Mouse (Mus musculus): Measurements from ENCODE around the gene Cdc37. TPM values are rescaled to one million over a fixed set of nuclear protein-coding genes. Genes with fewer than 3 reads are reported as not detected.

Gene Cdc37
- total RNA-seq, 4 experiments from 2014 or later, result 95.0 to 132 (median 111) TPM

- DNase-seq (ENCODE audit: low spot score in 2 of 2), result no peak
These were observed 17.6 kb upstream of the Cdc37 start for GRCm38 (mm10) chr9:21167140-21168097.

GRCm38 (mm10) chr9:21166516-21166915, 16.7 kb upstream of the Cdc37 start:
- no peak for DNase-seq (ENCODE audit: low spot score in 2 of 2)

GRCm38 (mm10) chr9:21165952-21166451, 16.2 kb upstream of the Cdc37 start:
- no peak for DNase-seq (ENCODE audit: low spot score in 2 of 2)

GRCm38 (mm10) chr9:21165041-21165951, 15.5 kb upstream of the Cdc37 start, which contains the start of gene Pde4a:
Gene Pde4a (plus strand): TSS chr9:21165714.
- DNase-seq (ENCODE audit: low spot score in 2 of 2), result no peak

- no peak for DNase-seq (ENCODE audit: low spot score in 2 of 2)
These were observed 14.3 kb upstream of the Cdc37 start for GRCm38 (mm10) chr9:21164072-21164471.

DNA sequence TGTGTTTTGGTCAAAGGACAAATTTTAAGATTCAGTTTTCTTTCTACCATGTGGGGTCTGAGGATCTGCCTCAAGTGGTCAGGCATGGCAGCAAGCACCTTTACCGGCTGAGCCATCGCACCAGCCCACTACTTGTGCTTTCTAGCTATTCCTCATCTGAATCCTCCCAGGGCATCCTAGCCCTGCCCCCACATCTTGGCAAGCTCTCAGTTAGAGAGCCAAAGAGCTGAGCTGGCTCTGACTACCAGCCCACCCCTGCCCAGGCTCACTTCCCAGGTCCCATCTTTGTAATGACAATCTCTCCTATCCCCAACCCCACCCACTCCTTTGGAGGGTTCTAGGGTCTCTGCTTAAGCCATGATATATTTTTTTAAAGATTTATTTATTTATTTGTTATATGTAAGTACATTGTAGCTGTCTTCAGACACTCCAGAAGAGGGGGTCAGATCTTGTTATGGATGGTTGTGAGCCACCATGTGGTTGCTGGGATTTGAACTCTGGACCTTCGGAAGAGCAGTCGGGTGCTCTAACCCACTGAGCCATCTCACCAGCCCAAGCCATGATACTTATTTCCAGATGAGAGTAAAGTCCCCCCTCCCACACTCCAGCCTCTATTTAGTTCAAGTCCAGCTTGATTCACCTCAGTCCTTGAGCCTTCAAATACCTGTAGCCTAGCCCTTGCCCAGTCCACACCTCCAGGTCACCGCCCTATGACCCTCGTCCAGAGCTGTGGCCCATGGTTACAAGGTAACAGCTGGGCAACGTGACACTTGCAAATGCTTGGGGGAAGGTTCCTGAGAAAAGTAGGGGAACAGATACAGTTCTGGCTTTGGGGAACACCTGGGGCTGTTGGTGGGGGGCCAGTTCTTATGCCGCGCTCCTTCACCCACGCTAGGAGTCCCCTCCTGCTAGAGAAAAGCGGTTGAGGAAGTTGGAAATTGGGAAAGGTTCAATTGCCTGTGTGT, 13.6 kb upstream of the Cdc37 start:
- DNase-seq (ENCODE audit: low spot score in 2 of 2), result no peak

GRCm38 (mm10) chr9:21161209-21161909, 11.6 kb upstream of the Cdc37 start:
- DNase-seq (ENCODE audit: low spot score in 2 of 2), result peak; percentile 77 to 80

DNA sequence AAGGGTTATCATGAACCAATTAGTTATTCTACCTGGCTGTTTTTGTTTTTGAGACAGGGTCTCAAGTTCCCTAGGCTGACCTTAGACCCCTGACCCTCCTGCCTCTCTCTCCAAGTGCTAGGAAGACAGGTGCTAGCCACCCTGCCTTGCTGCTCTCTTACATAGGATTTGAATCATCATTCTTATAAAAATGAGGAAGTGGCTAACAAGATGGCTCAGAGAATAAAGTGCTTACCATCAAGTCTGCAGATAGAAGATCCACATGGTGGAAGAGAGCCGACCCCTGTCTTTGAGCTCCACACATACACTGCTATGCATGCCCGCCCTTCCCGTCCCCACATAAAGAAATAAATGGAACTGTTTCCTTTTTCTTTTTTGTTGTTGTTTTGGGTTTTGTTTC, 5.0 kb upstream of the Cdc37 start:
- no peak for DNase-seq (ENCODE audit: low spot score in 2 of 2)

- DNase-seq (ENCODE audit: low spot score in 2 of 2), result no peak
These were observed 4.1 kb upstream of the Cdc37 start for GRCm38 (mm10) chr9:21153833-21154232.

DNA sequence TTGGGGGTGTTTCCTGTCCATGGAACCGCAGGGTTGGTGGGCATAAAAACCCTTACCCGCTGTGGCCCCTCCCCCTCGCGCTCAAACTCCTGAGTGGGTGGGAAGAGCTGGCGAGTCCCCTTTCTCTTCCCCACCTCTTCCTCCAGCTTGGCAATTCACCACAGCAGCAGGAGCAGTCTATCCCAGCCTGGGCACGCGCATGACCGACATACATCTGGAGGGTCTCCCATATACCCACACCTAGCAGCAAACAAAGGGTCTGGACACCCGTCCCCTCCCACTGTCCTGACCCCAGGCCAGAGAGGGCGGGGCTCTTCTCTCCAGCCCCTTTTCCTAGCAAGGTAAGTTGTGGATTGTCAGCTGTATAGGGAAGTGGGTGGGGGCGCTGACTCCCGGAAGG, 3.5 kb upstream of the Cdc37 start:
- DNase-seq (ENCODE audit: low spot score in 2 of 2), result no peak

DNA sequence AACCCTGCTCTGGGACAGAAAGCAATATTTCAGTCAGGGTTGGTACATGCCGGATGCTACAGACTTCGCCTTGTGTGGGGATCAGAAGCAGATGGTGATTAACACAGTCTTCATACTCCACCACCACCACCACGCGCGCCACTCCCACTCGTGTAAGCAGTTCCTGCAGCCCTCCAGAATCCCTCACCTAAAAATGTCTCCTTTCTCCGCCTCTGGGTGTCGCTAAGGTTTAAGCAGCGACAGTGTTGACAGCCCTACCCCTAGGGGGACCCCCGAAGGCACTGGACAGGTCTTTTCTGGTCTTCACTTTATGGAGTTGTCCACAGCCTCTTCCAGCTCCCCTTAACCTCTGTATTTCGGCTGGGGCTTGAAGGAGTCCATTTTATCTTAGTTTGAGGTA, 2.9 kb upstream of the Cdc37 start:
- no peak for DNase-seq (ENCODE audit: low spot score in 2 of 2)

DNA sequence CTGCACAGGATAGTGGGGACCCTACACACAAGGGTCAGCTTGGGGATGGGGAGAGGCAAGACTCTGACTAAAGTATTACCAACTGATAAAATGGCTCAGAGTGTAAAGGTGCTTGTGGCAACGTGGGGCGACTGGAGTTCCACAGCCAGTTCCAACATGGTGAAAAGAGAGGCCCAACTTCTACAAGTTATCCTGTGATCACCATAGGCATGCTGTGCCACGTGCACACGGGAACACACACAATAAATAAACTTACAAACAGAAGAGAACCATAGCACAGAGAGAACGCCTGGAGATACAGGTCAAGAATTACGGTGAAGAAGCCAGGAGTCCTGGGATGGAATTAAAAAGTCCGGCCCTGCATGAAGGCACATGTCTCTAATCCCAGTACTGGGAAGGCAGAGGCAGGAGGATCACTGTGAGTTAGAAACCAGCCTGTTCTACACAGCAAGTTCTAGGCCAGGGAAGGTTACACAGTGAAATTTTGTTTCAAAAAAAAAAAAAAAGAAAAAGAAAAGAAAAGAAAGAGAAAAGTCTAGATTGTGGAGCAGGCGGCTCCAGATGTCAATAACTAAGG, 617 bp downstream of the Cdc37 start:
- DNase-seq (ENCODE audit: low spot score in 2 of 2), result no peak

- no peak for DNase-seq (ENCODE audit: low spot score in 2 of 2)
These were observed 1.4 kb downstream of the Cdc37 start for GRCm38 (mm10) chr9:21148427-21148826.

- no peak for DNase-seq (ENCODE audit: low spot score in 2 of 2)
These were observed 3.1 kb downstream of the Cdc37 start for GRCm38 (mm10) chr9:21146722-21147121.

DNA sequence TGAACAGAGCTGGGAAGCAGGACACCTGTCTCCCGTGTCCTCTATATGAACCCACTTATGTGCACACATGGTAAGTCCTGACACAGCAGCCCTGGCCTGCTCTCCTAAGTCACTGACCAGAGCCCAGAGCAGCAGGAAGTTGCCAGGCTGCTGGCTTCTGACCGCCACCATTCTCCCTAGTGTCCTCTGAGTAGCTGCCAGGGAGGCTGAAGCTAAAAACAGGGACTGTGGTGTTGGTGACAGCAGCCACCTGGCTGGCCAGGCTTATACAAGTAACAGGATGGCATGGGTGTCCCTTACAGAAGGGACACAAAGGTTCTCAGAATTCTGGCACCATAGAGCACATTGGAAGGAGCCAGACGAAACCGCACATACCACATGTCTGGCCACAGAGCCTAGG, 4.4 kb downstream of the Cdc37 start:
- DNase-seq (ENCODE audit: low spot score in 2 of 2), result peak; percentile 50 to 67

GRCm38 (mm10) chr9:21144361-21144760, 5.4 kb downstream of the Cdc37 start:
- DNase-seq (ENCODE audit: low spot score in 2 of 2), result no peak

GRCm38 (mm10) chr9:21141922-21142321, 7.9 kb downstream of the Cdc37 start:
- DNase-seq (ENCODE audit: low spot score in 2 of 2), result no peak

GRCm38 (mm10) chr9:21138386-21138785, 11.4 kb downstream of the Cdc37 start:
- no peak for DNase-seq (ENCODE audit: low spot score in 2 of 2)

DNA sequence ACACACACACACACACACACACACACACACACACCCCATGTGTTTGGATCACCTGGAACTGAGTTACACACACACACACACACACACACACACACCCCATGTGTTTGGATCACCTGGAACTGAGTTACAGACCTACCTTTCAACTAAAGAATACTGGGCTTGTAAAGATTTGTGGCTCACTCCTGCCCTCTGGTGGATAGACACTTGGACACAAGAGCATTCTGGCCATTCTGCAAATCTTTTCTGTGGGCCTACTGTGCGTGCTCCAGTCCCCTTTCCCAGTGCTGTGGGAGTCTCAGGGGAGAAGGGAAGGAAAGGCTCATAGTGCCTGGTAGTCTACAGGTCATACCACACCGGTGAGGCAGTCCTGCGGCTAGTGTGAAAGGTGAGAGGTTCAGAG, 12.6 kb downstream of the Cdc37 start:
- DNase-seq (ENCODE audit: low spot score in 2 of 2), result peak in 1 of 2 experiments; percentile 29

DNA sequence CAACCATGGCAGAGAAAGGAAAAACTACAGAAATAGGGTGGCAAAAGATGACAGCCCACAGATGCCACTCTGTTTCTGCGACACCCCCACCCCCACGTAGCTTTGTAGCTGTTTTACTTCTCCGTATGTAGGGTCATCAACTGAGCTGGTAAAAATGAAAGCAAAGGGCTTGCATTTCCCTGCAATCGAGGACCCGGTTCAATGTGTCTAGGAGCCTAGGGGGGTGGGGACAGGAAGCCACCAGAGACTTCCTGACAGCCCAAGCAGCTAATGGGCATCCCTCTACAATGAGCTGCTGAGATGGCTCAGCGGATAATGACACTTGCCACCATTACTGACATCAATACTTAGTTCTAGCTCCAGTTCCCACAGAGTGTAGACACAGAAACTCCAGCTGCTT, 13.4 kb downstream of the Cdc37 start:
- no peak for DNase-seq (ENCODE audit: low spot score in 2 of 2)

Data from gastrocnemius, adult 8-10 months (tissue).